Mouse (Mus musculus) splenic B cell, adult 2 months (primary cell): ENCODE data around the gene Adss.
"Not testable (repeated sequence)": the region's sequence is repeated elsewhere in the genome, so short reads cannot be mapped to it uniquely, and the experiment has no call there.

ENCODE experiments used
- DNase-seq: peaks from one replicate; pipeline ENCODE4 v3.0.0-alpha.2; 2011; ENCODE audit warnings: low read depth, low spot score
- H3K27me3 ChIP-seq: 2 replicates; pipeline ENCODE4 v1.6.1; 2012; ENCODE audit warnings: mild to moderate bottlenecking, low read length, moderate library complexity, mixed read lengths; ENCODE audit not compliant: control insufficient read depth, poor library complexity, insufficient read depth, severe bottlenecking
- H3K36me3 ChIP-seq: 2 replicates; pipeline ENCODE4 v1.6.1; 2012; ENCODE audit warnings: mild to moderate bottlenecking, low read length, moderate library complexity, mixed read lengths; ENCODE audit not compliant: control insufficient read depth, poor library complexity, insufficient read depth, severe bottlenecking

Adss gene

DNA sequence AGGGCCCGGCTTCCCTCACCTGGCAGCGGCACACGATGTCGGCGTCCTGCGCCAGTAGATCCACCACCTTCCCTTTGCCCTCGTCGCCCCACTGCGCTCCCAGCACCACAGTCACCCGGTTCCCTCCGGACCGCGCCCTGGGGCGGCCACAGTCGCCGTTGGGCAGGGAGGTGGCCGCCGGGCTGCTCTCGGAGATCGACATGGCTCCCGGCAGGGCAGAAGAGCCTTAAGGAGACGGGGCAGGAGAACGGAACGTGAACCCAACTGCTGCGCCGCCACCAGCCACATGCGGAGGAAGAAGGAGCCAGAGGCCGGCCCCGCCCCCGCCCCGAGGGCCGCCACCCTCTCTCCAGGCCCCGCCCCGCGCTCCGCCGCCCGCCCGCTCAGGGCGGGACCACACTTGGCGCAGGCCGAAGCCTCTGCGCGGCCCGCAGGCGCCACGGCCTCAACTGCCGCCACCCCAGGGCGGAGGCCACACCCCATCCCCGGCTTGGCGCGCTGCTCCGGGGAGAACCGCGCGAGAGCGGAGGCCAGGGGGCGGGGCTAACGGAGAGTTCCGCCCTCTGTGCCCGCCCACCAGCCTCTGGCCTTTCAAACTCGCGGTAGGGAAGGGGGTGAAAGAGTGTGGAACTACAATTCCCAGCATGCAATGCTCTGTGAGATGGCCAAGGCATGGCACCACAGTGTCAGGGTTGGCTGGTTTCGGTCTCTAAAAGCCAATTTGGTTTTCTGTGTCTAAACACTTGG lies at the start of gene Adss:
Gene Adss (minus strand): TSS at position 319 of the 747 bp plus-strand sequence.
- no peaks in the 10 kb centered on the region for H3K27me3 ChIP-seq
- DNase-seq = peak; percentile 99
- no peaks in the 10 kb centered on the region for H3K36me3 ChIP-seq

DNA sequence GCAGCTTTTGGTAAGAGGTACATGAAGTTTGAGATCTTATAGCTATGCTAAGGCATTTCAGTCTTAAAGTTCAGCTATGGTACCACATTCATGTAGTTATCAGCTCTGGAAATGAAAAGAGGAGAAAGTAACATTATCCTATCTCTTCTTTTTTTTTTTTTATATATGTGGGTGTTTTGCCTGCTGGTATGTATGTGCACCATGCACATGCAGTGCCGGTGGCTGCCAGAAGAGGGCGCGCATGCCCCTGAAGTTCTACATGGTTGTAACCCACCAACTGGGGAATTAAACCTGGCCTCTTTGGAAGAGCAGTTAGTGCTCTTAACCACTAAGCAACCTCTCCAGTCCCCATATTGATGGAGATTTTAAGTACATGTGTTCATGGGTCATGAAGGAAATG lies 49.5 kb upstream of the Adss start:
- peak; percentile 2 for DNase-seq
- not testable (repeated sequence) for H3K36me3 ChIP-seq, H3K27me3 ChIP-seq

DNA sequence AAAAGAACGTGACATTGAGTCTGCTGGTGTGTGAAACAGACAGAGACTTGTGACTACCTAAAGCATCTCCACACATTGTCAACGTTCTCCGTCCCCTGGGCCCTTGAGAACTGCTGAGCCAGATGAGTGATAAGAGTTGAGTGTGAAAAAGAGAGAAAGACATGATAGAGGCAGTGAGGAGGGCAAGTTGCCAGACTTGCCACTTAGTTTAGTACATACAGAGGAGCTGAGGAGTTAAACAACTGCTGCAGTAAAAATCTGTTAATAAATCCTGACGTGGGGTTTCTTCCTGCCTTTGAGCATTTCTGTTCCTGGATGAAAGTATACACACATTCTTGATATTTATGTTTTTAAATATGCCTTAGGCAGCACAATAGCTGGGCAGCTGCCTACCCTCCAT lies 31.5 kb upstream of the Adss start:
- DNase-seq, H3K36me3 ChIP-seq, H3K27me3 ChIP-seq: not testable (repeated sequence)

DNA sequence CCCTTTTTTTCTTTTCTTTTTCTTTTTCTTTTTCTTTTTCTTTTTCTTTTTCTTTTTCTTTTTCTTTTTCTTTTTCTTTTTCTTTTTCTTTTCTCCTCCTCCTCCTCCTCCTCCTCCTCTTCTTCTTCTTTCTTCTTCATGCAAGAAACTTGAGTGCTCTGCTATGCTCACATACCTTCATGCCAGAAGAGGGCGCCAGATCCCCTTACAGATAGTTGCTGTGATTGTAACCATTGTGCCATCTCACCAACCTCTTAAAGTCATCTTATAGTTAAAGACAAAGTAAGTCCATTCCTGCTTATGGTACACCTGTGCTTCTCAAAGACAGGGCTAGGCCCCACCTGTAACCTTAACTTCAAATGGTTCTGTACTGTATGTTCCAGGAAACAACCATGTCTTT lies 10.5 kb upstream of the Adss start:
- H3K36me3 ChIP-seq, H3K27me3 ChIP-seq: not testable (repeated sequence)
- peak; percentile 72 for DNase-seq

DNA sequence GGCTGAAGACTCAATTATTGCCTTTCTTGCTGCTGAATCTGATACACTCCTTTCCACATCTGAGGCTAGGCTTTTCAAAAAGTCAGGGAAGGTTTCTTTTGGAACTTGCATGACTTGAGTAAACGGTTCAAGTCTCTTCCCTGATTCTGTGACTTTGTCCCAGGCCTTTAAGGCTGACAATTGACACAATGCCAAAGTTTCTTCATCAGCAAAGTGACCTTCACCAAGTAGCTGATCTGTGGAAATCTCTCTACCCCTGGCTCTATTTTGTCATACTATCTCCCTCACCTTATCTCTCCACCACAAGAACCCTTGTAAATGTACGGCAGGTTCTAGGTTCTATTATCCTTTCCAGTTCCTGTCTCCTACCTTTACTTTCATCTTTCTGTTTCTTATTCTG lies 7.2 kb upstream of the Adss start:
- no peak for DNase-seq
- Histone ChIP-seq H3K27me3 (no peaks in the 10 kb centered on the region), H3K36me3 (no peaks in the 10 kb centered on the region)

DNA sequence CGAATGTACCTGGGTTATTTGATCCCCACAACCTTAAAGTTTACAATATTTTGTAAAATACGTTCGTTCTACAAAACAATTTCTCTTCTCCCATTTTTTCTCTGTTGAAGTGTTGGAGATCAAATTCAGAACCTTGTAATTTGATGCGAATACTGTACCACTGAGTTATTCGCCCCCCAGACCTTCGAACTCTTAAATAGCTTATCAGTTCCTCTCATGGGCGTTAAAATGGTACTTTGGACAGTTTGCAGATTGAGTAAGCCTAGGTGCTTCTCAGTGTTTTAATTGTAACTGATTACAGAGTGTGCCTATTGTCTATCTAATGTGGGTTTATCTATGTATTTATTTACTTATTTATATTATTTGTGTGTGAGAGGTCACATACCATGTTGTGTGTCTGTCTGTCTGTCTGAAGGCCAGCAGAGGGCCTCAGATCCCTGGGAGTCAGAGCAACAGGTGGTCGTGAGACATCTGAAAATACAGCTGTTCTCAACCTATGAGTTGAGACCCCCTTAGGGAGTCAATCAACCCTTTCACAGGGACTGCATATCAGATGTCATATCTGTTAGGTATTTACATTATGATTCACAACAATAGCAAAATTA lies 942 bp upstream of the Adss start:
- no peaks in the 10 kb centered on the region for H3K27me3 ChIP-seq
- peak; percentile 25 for DNase-seq
- no peaks in the 10 kb centered on the region for H3K36me3 ChIP-seq

DNA sequence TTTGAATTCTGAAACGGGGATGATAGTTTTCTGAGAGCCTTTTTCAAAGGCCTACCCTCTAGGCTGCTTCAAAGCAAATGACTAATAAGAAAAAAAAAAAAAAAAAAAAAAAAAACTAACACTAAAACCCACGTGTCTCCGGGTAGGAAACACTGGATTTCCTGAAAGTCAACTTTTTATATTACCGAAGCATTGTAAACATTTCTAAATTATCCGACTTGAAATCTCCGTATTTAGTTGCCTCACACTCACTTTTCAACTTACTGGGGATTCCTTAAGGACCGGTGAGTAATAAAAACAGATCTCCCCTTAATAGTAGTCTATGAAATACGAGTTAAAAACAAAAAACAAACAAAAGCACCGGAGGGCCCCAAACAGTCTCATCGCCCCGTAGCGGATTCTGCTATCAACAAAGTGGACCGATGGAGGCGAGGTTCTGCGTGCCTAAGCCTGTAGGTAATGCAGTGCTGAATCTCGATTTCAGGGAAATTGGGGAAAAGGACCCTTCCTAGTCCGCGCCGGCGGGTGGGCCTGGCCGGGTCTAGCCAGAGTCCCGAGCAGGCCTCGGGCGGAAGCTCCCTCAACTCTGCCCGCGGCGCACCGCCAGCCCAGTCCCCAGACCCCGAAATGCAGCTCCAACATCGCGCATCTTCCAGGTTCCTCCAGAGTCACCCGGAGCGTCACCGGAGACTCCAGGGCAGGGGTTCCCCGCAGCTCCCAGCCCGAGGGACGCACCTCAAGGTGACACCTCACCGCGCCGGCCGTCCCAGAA lies 704 bp downstream of the Adss start:
- Histone ChIP-seq H3K36me3 (no peaks in the 10 kb centered on the region), H3K27me3 (no peaks in the 10 kb centered on the region)
- DNase-seq = peak; percentile 25

DNA sequence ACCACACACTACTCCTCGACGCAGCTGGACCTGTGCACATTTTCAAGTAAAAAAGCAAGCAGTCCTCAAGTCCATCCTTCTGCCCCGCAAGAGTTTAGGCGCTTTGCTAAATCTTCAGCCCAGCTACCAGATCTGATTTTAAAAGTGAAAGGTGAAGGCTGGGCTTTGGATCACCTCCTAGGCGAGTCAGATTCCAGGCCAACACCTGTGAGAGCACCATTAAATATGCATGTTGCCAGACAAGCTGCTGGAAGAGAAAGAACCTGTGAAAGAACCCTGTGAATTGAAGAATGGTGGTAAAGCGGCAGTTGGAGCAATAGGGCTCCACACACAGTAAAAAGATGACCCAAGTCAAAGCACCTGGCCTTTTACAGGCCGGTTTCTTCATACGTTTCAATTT lies 1.4 kb downstream of the Adss start:
- Histone ChIP-seq H3K27me3 (no peaks in the 10 kb centered on the region), H3K36me3 (no peaks in the 10 kb centered on the region)
- peak; percentile 21 for DNase-seq

DNA sequence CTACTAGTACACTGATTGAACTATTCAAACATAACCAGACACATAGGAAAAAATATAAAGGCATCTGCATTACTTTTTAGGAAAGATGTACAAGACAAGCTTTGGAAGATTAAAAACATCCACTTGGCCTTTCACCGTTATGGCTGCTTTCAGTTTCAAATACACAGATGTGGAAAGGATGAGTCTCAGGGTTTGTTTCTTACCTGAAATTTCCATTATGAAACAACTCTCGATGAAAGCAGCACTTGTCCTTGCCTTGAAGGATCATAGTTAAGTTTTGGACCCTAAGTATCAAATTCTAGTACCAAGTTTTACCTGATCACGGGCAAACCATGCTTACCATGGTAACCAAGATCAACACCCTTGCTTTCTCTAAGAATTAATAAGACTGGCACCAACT lies 3.5 kb downstream of the Adss start:
- no peaks in the 10 kb centered on the region for H3K27me3 ChIP-seq
- no peaks in the 10 kb centered on the region for H3K36me3 ChIP-seq
- peak; percentile 45 for DNase-seq

DNA sequence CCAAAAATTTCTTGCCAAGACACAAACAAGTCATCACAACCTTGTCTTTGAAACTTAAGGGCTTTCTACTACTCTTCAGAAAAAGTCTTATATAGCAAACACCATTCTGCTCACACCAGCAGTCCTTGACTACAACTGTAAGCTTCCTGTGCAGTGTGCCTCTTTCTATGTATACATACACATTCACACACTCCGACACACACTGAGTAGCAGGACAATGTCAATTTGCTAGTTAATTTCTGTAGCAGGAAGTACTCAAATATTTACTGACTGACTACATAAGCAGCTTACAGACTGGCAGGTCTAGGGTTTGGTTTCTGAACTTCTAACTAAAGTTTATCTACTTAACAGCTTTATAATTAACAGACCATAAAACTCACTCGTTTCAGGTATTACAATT lies 18.9 kb downstream of the Adss start:
- H3K27me3 ChIP-seq = no peaks in the 10 kb centered on the region
- DNase-seq = no peak
- peaks cover 9% of the 10 kb centered on the region for H3K36me3 ChIP-seq

DNA sequence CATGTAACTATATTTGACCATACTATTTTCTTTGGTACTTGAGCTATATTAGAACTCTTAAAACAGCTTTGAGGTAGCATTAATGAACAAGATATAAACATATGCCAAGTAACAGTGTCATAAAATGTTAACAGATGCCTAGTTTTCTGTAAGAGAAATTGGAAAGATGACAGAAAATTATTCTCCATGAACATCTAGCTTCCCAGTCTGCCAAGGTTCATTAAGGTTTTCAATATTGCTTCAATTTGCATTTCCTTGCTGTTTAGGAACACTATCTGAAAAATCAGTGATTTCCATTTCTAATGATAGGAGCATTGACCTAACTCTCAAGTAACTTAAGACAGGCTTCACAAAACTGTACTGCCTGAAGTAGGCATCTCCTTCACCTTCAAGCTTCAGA lies 27.4 kb downstream of the Adss start:
- Histone ChIP-seq H3K36me3 (peaks cover 13% of the 10 kb centered on the region; the same call in 1 of the 2 replicates), H3K27me3 (no peaks in the 10 kb centered on the region)
- no peak for DNase-seq

DNA sequence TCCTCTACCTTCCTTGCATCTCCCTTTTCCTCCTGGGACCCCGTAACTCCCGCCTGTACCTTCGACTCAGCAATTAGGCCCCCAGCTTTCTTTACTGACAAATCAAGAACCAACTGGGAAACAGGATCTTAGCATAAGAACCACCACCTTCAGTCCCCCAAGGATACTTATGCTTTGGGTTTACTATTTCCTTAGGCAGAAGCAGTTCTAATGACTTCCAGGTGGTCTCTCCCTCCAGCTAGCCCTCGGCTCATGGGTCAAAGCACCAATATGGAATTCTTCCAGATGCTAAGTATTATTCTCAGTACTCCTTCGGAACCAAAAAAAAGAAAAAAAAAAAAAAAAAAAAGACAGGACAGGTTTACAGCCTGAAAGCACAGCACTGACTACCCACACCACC lies 39.1 kb downstream of the Adss start:
- H3K27me3 ChIP-seq = no peaks in the 10 kb centered on the region
- no peaks in the 10 kb centered on the region; the same call in 1 of the 2 replicates for H3K36me3 ChIP-seq
- no peak for DNase-seq

DNA sequence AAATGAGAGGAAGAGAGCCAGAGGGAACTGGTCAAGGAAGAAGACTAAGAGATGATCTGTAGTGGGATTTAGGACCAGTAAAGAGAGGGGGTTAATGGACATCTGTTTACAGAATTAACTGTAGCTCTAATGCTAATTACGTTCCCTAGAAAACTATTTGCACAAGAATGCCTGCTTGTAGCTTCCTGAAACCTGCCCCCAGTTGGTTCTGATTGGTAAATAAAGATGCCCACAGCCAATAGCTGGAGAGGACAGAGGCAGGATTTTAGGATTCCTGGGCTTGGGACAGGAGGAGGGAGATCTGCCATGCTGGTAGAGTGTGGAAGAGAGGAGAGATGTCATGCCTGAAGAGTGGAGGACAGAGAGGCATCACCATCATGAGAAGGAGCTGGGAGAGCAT lies 42.8 kb downstream of the Adss start:
- Histone ChIP-seq H3K27me3 (no peaks in the 10 kb centered on the region), H3K36me3 (no peaks in the 10 kb centered on the region)
- no peak for DNase-seq

DNA sequence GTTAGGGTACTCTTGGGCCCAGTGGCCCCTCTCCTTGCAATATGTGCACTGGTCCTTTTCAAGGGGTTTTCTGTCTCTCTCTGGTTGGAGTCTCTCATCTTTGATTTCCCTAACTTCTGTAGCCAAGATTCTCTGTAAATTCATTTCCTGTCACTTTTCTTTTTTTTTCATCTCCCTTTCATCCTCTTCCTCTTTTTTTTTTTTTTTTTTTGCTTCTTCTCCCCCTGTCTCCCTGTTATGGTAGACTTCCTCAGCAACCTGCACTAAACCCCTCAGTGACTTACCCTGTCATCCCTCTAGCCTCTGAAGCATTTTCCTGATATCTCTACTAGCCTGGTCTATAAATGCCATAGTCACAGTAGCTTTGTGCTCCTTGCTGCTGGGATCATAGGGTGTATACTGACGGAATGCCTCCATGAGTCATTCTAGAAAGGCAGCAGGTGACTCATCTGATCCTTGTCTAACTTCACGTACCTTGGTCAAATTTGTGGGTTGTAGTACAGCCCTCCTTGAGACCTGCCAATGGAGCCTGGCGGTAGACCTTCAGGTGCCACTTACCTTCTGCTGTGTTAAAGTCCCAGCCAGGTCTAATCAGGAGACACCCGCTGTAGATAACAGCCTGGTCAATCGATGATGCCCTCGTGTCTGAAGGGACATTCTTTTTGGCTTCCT lies 48.3 kb downstream of the Adss start:
- no peaks in the 10 kb centered on the region for H3K27me3 ChIP-seq
- H3K36me3 ChIP-seq = no peaks in the 10 kb centered on the region
- DNase-seq = no peak
